Mouse (Mus musculus) neural tube, embryonic 15.5 days (tissue): ENCODE measurements around the gene Csk. TPM values are rescaled to one million over a fixed set of nuclear protein-coding genes. Genes with fewer than 3 reads are reported as not detected.
A peak's percentile ranks its signal among the peaks of the same experiment; 100 is the strongest.

Source experiments
- ATAC-seq: fragments of 200-750 bp; cut with Nextera tagmentation; 2 replicates; pipeline ENCODE4 v1.8.0; 2017; ENCODE audit warnings: mild to moderate bottlenecking, moderate TSS enrichment, moderate library complexity; ENCODE audit not compliant: low FRiP score
- H3K27ac ChIP-seq: fragments of 300-500 bp; sonication (generic); replicated peaks from 2 replicates; pipeline ENCODE4 v1.5.1; 2015; ENCODE audit warnings: mild to moderate bottlenecking, inconsistent platforms
- H3K27me3 ChIP-seq: fragments of 300-500 bp; sonication (generic); replicated peaks from 2 replicates; pipeline ENCODE4 v1.6.1; 2015; ENCODE audit warnings: inconsistent platforms
- H3K36me3 ChIP-seq: fragments of 300-500 bp; sonication (generic); 2 replicates; pipeline ENCODE4 v1.6.1; 2015; ENCODE audit warnings: inconsistent platforms
- H3K4me1 ChIP-seq: fragments of 300-500 bp; sonication (generic); 2 replicates; pipeline ENCODE4 v1.6.1; 2015; ENCODE audit warnings: inconsistent platforms
- H3K4me2 ChIP-seq: fragments of 300-500 bp; sonication (generic); 2 replicates; pipeline ENCODE4 v1.6.1; 2015; ENCODE audit warnings: inconsistent platforms, mild to moderate bottlenecking, moderate library complexity
- H3K4me3 ChIP-seq: fragments of 300-500 bp; sonication (generic); replicated peaks from 2 replicates; pipeline ENCODE4 v1.5.1; 2015; ENCODE audit warnings: mild to moderate bottlenecking, inconsistent platforms
- H3K9ac ChIP-seq: fragments of 300-500 bp; sonication (generic); replicated peaks from 2 replicates; pipeline ENCODE4 v1.6.1; 2015; ENCODE audit warnings: mild to moderate bottlenecking, inconsistent platforms
- H3K9me3 ChIP-seq: fragments of 300-500 bp; sonication (generic); replicated peaks from 2 replicates; pipeline ENCODE4 v1.6.1; 2016; ENCODE audit warnings: inconsistent platforms
- WGBS: fragments of 180-500 bp; shearing (Covaris S2); methylation state at CpG from one replicate; pipeline ENCODE4 v1.1.7; 2015; ENCODE audit warnings: mixed read lengths; 5-methylcytosine and 5-hydroxymethylcytosine counted together
- polyA plus RNA-seq: library from polyadenylated mRNA; unstranded; fragments of >200 nt; fragmentation: Nextera tagmentation; extraction: Ambion mirVana; gene quantifications from 2 replicates; pipeline ENCODE4 v1.2.1, GENCODE M21; 2015

The Csk gene
- polyA plus RNA-seq: 43.1 and 50.0 TPM in 2 replicates

DNA sequence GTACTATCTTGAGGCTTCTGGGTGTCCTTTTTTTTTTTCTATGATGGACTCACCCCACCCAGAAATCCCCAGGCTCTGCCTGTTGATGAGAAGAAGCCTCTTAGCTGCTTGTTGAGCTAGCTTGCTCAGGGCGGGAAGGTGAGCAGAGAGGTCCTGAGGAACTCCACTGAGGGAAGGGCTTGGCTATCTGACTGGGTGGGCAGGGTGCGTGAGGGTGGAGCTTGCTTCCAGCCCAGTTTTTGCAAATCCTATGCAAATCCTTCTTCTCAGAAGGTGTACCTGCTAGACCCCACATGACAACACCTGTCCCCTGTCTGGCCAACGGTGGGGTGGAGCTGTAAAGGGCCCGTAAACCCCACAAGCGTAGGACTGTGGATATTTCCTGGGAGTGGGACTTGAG lies at the start of gene Csk:
Gene Csk, minus strand, starts transcription at position 349 of the 400 bp plus-strand sequence.
- Histone ChIP-seq H3K27me3 (no peaks in the 10 kb centered on the region), H3K4me2 (no peak within 1 kb of the TSS), H3K9ac (no peak within 1 kb of the TSS), H3K9me3 (no peaks in the 10 kb centered on the region), H3K27ac (no peak within 1 kb of the TSS), H3K4me1 (peaks cover 14% of the 10 kb centered on the region), H3K36me3 (no peaks in the 10 kb centered on the region), H3K4me3 (no peak within 1 kb of the TSS)
- no peak for ATAC-seq
- 66% methylated on average over 5 of the region's 5 CpGs for WGBS

DNA sequence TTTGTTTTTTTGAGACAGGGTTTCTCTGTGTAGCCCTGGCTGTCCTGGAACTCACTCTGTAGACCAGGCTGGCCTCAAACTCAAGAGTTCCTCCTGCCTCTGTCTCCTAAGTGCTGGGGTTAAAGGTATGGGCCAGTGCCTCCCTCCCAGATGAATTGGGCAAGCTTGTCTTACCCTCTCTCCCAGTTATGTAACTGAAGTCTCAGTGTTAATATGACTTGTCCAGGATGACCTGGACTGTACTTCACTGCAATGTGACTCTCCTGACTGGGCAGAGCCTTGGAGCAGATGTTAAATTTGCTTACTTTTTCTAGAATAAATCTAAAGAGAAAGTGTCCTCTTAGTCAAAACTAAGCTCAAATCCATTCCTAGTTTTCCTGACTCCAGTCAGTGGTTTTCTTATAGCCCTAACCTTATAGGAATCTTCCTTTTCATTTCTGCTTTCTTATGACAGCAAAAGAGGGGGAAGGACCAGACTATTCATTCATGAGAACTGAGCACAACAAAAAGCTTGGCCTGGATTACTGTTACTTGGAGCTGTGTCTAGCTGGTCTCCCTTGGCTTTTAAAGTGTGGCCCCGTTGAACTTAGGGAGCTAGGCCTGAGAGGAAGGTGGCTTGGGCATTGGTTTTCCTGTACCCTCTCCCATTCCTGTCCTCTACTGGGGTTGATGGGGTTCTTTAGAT lies 45.2 kb upstream of the Csk start:
- Histone ChIP-seq H3K36me3 (no peaks in the 10 kb centered on the region), H3K9me3 (no peaks in the 10 kb centered on the region), H3K27ac (no peak overlapping the region), H3K9ac (no peak overlapping the region), H3K4me1 (peaks cover 17% of the 10 kb centered on the region), H3K27me3 (peaks cover 33% of the 10 kb centered on the region), H3K4me3 (no peak overlapping the region), H3K4me2 (no peak overlapping the region)
- 83% methylated on average over 1 of the region's 1 CpGs for WGBS
- ATAC-seq: no peak

DNA sequence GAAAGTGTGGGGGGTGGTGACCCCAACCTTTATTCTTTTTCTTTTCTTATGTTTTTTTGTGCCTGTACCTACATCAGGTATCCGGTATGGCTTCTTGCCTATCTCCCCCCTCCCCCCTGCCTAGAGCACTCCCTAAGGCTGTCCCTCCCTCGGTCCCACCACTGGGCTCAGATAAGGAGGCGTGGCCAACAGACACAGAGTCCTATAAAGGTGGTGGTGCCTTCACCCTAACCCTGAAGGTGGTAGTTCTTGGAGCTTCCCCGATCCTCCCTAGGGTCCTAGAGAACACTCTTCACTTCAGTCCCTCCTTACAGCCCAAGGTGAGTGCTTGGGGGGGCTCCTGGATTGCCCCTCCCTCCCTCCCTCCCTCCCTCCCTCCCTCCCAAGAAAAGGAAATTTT lies 43.9 kb upstream of the Csk start:
- H3K4me3 ChIP-seq: no peak overlapping the region; the same call in 1 of the 2 replicates
- WGBS: 21% methylated on average over 4 of the region's 4 CpGs

DNA sequence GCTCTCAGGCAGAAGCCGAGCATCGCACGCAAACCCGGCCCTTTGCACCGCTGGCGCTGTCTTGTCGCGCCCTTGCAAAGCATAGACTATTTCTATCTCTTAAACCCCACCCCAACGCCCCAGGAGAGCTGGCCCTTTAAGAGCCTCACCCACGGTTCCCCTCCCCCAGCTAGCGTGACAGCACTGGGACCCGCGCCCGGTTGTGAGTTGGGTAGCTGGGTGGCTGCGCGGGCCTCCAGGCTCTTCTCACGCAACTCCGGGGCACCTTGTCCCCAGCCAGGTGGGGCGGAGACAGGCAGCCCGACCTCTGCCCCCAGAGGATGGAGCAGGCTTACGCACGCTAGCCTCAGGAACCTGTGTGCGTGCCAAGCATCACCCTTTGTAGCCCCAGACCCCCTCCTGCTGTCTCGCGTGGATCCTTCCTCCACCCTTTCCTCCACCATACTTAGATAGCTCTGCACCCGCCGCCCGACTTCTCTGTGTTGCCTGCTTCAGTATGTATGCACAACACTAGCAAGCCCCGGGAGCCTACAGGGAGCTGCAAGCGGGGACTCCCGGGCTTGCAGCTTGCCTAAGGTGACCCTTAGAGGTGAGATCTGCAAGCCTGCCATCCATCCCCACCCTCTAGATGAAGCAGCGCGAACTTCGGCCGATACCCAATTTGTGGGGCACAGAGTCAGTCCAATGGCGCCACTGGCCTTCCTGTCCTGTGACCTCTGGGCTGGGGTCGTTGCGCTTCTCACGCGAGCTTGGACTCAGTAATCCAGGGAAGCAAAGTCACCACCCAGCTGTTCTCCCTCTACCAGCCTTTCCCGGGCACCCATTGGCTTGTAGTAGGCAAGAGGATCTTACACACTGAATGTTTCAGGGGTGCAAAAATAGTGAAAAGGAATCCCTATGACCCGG lies 43.2 kb upstream of the Csk start:
- H3K36me3 ChIP-seq: no peaks in the 10 kb centered on the region
- H3K9me3 ChIP-seq: no peaks in the 10 kb centered on the region
- H3K9ac ChIP-seq: peak overlapping the region; percentile 59
- WGBS: 2% methylated on average over 42 of the region's 42 CpGs
- peak overlapping the region; percentile 97 for H3K4me2 ChIP-seq
- no peak overlapping the region for H3K27ac ChIP-seq
- H3K27me3 ChIP-seq: peaks cover 37% of the 10 kb centered on the region
- ATAC-seq: peak; percentile 87
- H3K4me1 ChIP-seq: peaks cover 17% of the 10 kb centered on the region
- peak overlapping the region; percentile 50 for H3K4me3 ChIP-seq

More for the DNA sequence above, 43.9 kb upstream of the Csk start:
- H3K36me3 ChIP-seq: no peaks in the 10 kb centered on the region
- H3K27ac ChIP-seq: no peak overlapping the region
- no peak overlapping the region for H3K9ac ChIP-seq
- no peak overlapping the region for H3K4me2 ChIP-seq
- H3K9me3 ChIP-seq: no peaks in the 10 kb centered on the region
- no peak for ATAC-seq
- H3K27me3 ChIP-seq: peaks cover 36% of the 10 kb centered on the region
- H3K4me1 ChIP-seq: peaks cover 17% of the 10 kb centered on the region

DNA sequence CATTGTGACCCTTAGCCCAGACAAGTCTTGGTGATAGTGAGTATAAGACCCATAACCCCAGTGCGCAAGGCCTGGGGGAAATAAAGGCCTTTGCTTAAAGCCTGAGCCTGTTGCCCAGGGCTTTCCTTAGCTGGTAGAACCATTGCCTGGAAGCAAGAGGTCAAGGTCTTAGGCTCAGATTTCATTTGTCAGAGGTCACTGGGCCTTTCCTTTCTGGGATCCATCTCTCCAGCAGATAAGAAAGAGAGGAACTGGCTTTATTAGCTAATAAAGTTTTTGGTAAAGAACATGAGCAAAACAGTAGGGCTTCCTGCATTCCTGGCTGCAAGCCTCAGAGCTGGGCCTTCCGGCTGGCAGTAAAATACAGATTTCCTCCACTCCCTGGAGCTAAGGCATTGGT lies 40.7 kb upstream of the Csk start:
- no peak for ATAC-seq
- 90% methylated on average over 2 of the region's 2 CpGs for WGBS
- no peak overlapping the region for H3K27ac ChIP-seq
- H3K36me3 ChIP-seq: no peaks in the 10 kb centered on the region
- peaks cover 17% of the 10 kb centered on the region for H3K4me1 ChIP-seq
- H3K4me2 ChIP-seq: no peak overlapping the region
- H3K9me3 ChIP-seq: no peaks in the 10 kb centered on the region
- no peak overlapping the region for H3K4me3 ChIP-seq
- H3K27me3 ChIP-seq: peaks cover 40% of the 10 kb centered on the region
- no peak overlapping the region for H3K9ac ChIP-seq

DNA sequence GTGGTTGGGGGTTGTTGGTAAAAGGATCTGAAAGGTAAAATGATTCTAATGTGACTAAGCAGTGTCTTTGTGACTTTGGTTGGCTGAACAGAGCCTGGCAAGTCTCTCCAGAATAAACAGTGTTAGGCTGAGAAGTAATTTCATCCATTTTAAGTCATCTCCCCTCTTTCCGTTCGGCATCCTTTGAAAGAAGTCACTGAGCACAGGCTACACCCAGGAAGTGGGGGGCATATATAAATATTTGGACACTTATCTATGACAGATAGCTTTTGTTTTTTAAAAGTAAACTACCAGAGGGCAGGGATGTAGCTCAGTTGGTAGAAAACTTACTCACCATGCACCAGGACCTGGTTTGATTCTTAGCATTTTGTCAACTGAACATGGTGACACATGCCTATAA lies 35.2 kb upstream of the Csk start:
- Histone ChIP-seq H3K27me3 (peaks cover 7% of the 10 kb centered on the region), H3K9me3 (no peaks in the 10 kb centered on the region), H3K36me3 (no peaks in the 10 kb centered on the region), H3K4me2 (no peak overlapping the region), H3K4me3 (no peak overlapping the region), H3K9ac (no peak overlapping the region), H3K27ac (no peak overlapping the region), H3K4me1 (no peaks in the 10 kb centered on the region)
- ATAC-seq: no peak
- WGBS: 94% methylated on average over 2 of the region's 2 CpGs

DNA sequence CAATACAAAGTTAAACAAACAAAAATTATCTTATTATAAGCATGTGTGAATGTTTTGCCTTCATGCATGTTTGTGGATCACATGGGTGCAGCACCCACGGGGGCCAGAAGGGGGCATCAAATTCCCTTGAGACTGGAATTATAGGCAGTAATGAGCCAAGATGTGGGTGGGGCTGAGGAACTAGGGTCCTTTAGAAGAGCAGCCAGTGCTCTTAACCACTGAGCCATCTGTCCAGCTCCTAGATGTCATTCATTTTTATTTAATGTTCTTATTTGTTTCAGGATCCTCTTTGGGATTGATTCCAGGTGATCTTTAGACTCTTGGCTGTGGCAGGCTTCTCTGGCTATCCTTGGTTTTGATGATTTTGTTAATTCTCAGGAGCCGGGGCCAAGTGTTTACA lies 34.7 kb upstream of the Csk start:
- H3K36me3 ChIP-seq: no peaks in the 10 kb centered on the region
- H3K27ac ChIP-seq: no peak overlapping the region
- H3K4me1 ChIP-seq: no peaks in the 10 kb centered on the region
- H3K27me3 ChIP-seq: peaks cover 7% of the 10 kb centered on the region
- ATAC-seq: no peak
- no peak overlapping the region for H3K4me3 ChIP-seq
- 58% methylated on average over 2 of the region's 2 CpGs for WGBS
- H3K9ac ChIP-seq: no peak overlapping the region
- no peaks in the 10 kb centered on the region for H3K9me3 ChIP-seq
- no peak overlapping the region for H3K4me2 ChIP-seq

DNA sequence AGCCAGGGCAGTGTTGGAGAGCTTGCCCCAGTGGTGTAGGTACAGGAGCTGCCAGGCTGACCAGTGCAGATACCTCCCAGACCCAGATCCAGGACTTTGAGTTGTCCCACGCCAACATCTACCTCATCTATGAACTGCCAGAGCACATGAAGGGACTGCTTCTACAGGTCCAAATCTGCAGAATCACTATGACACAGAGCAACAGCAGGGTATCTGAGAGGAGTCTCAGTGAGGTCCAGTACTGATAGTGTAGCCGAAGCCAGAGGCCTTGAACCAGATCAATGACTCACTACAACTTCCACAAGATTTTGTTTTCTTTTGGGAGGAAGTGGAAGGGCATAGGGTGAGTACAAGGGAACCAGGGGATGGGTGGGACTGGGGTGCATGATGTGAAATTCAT lies 34.3 kb upstream of the Csk start, which contains the start of gene Cyp1a1:
Gene Cyp1a1, plus strand, starts transcription at position 178 of the 400 bp plus-strand sequence.
- no peaks in the 10 kb centered on the region for H3K36me3 ChIP-seq
- peaks cover 7% of the 10 kb centered on the region for H3K27me3 ChIP-seq
- H3K4me3 ChIP-seq: no peak within 1 kb of the TSS
- WGBS: 94% methylated on average over 2 of the region's 2 CpGs
- H3K9me3 ChIP-seq: no peaks in the 10 kb centered on the region
- H3K9ac ChIP-seq: no peak within 1 kb of the TSS
- ATAC-seq: no peak
- H3K27ac ChIP-seq: no peak within 1 kb of the TSS
- H3K4me1 ChIP-seq: no peaks in the 10 kb centered on the region
- H3K4me2 ChIP-seq: no peak within 1 kb of the TSS

DNA sequence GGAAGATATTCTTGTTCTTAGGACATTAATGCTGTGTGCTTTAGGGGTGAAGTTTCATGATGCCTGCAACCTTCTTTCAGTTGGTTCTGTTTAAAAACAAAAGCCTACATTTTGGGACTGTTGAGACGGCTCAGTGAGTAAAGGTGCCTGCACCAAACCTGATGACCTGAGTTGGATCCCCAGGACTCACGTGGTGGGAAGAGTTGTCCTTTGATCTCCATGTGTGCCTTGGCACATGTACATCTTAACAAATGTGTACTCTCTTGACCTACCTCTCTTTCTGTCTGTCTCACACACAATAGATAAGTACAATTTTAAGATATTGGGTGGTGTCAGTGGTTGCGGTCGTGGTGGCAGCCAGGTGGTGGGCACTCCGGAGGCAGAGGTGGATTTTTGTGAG lies 32.6 kb upstream of the Csk start:
- no peak for ATAC-seq
- H3K27me3 ChIP-seq: peaks cover 3% of the 10 kb centered on the region; the same call in 1 of the 2 replicates
- H3K4me2 ChIP-seq: no peak overlapping the region
- H3K36me3 ChIP-seq: no peaks in the 10 kb centered on the region
- no peak overlapping the region for H3K27ac ChIP-seq
- 88% methylated on average over 5 of the region's 5 CpGs for WGBS
- H3K4me1 ChIP-seq: no peaks in the 10 kb centered on the region
- no peaks in the 10 kb centered on the region for H3K9me3 ChIP-seq
- H3K9ac ChIP-seq: no peak overlapping the region
- no peak overlapping the region for H3K4me3 ChIP-seq

DNA sequence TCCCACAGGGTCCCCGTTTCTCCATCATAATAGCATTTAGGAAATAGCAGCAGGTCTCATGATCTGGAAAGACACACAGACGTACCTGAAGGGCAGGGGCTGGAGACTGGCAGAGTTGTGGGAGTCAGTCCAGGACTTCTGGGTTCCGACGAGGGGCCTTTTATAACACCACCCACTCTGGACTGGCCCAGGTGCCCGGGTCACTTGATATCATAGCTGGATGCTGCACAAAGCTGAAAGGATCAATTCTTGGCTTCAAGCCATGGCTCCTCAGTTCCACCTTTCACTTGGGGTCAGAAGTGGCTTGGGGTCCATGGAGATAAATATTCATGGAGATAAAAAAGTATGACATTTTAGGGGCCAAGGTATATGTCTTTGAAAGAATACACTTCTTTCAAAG lies 30.1 kb upstream of the Csk start, which contains the start of gene Cyp1a2:
Gene Cyp1a2, minus strand, starts transcription at position 184 of the 400 bp plus-strand sequence.
- H3K4me1 ChIP-seq: no peaks in the 10 kb centered on the region
- WGBS: 80% methylated on average over 5 of the region's 5 CpGs
- no peaks in the 10 kb centered on the region for H3K9me3 ChIP-seq
- no peak for ATAC-seq
- no peaks in the 10 kb centered on the region for H3K36me3 ChIP-seq
- H3K27me3 ChIP-seq: no peaks in the 10 kb centered on the region
- no peak within 1 kb of the TSS for H3K4me3 ChIP-seq
- H3K4me2 ChIP-seq: no peak within 1 kb of the TSS
- H3K27ac ChIP-seq: no peak within 1 kb of the TSS
- H3K9ac ChIP-seq: no peak within 1 kb of the TSS

DNA sequence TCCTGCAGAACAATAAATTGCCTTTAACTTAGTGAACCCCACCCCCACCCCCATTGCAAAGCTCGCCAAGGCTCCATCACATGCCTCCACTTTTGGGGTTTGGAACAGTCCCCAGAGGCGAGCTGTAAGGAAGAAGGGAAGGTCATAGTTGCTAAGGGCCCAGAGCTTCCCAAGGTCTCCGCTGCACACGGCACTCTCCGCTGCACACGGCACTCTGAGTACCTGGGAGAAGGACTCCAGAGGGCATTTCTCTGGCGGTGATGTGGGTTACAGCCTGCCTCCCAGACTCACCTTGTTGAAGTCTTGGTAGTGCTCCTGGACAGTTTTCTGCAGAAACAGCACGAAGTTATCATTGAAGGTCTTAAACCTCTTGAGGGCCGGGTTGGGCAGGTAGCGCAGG lies 28.0 kb upstream of the Csk start:
- H3K36me3 ChIP-seq: no peaks in the 10 kb centered on the region
- 90% methylated on average over 10 of the region's 10 CpGs for WGBS

DNA sequence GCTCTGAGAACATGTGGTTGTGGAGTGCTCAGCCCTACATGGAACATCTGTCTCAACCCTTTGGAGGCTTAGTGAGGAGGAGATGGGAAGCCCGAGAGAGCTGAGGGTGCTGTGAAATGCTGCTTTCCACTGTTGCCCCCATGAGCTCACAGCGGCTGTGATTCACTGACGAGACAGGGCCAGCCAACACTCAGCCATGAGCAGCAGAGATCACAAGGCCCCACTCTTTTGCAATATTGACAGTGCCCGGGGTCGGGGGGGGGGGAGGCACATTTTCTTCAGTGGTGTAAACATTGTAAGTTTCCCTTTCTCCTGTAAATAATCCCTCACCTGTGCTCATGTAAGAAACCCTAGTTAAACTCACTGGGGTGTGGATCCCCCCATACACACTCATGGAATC lies 18.1 kb upstream of the Csk start:
- H3K9ac ChIP-seq: no peak overlapping the region
- H3K4me1 ChIP-seq: no peaks in the 10 kb centered on the region
- no peak overlapping the region for H3K4me3 ChIP-seq
- no peaks in the 10 kb centered on the region for H3K36me3 ChIP-seq
- H3K9me3 ChIP-seq: no peaks in the 10 kb centered on the region
- ATAC-seq: no peak
- H3K27ac ChIP-seq: no peak overlapping the region
- H3K4me2 ChIP-seq: no peak overlapping the region
- H3K27me3 ChIP-seq: no peaks in the 10 kb centered on the region
- 86% methylated on average over 5 of the region's 5 CpGs for WGBS

More for the DNA sequence above, 28.0 kb upstream of the Csk start:
- H3K9me3 ChIP-seq: no peaks in the 10 kb centered on the region
- no peaks in the 10 kb centered on the region for H3K27me3 ChIP-seq
- no peak overlapping the region for H3K9ac ChIP-seq
- no peak for ATAC-seq
- H3K4me1 ChIP-seq: no peaks in the 10 kb centered on the region
- no peak overlapping the region for H3K4me2 ChIP-seq
- no peak overlapping the region for H3K4me3 ChIP-seq
- no peak overlapping the region for H3K27ac ChIP-seq
